Mouse (Mus musculus) spleen, embryonic (tissue): Measurements from ENCODE around the gene Cct5.
"Not testable (repeated sequence)": the region's sequence is repeated elsewhere in the genome, so short reads cannot be mapped to it uniquely, and the experiment has no call there.

Experiments
- CTCF ChIA-PET: fragments of 350-600 bp; sonication (Branson Sonifier 250); formaldehyde crosslinking; loops from one replicate; lab custom pipeline; 2022; lab: Charles Lee

Cct5 gene

DNA sequence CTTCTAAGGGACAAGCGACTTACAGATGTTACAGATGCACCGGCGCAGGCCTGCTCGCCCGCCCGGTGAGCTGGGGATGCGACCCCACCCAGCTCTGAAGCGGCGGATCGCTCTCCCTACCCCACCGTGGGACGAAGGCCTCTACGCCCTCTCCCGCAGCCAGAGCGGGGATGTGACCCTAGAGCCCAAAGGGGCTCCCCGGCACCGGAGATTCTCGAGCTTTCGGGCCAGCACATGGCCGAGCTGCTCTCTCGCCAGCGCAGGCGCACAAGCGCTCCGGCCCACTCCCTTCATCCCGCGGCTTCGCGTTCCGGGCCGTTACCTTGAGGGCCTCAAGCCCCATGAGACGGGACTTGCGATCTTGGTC, 342 bp downstream of the Cct5 start:
- CTCF ChIA-PET: interaction anchor here (0.7 kb wide), 1 partner anchor 12 kb away, joined by 3 read pairs; no protein-coding TSS in a partner anchor

- CTCF ChIA-PET: interaction anchor here (0.7 kb wide), 1 partner anchor 412 kb away, joined by 4 read pairs; no protein-coding TSS in a partner anchor
Observed at GRCm38 (mm10) chr15:31599834-31600233, 1.8 kb downstream of the Cct5 start.

DNA sequence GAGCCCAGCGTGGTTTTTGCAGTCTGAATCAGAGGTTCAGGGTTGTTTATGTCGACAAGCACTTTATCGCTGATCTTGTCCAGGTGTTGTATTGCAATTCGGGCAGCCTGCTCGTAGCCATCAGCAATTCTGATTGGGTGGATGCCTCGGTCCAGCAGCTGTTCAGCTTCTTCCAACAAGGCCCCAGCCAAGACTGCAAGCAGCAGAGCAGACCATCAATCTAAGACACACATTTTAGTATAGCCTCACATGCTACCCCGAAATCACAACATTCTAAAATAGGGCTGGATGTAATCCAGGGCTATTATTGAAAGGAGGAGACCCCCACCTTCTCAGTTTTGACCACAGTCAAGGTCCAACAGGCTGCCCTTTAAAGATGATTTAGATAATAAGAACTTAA, 6.0 kb downstream of the Cct5 start:
- CTCF ChIA-PET: interaction anchor here (0.7 kb wide), 1 partner anchor 44 kb away, joined by 3 read pairs; no protein-coding TSS in a partner anchor

GRCm38 (mm10) chr15:31594260-31594659, 7.3 kb downstream of the Cct5 start:
- CTCF ChIA-PET: no interaction called here

- CTCF ChIA-PET: no interaction called here
Observed at GRCm38 (mm10) chr15:31592531-31592930, 9.1 kb downstream of the Cct5 start.

DNA sequence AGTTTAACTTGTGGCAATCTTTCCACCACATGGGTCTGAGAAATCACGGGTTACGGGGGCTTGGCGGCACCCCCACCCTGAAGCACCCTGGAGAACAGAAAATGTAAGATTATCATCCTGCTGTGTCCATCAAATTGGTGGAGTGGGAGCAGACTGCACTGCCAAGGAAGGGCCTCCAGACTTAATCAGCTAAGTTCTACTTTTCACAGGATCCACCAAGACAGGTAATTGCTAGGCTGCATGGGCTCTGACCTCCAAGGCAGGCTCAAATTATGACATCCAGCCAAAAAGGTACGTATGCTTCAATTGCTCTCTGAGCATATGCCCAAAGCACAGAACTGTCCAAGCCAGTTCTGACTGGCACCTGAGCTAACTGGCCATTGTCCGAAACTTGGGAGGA, 11.4 kb downstream of the Cct5 start:
- CTCF ChIA-PET: interaction anchor here (0.8 kb wide), 1 partner anchor 91 kb away, joined by 3 read pairs; no protein-coding TSS in a partner anchor

DNA sequence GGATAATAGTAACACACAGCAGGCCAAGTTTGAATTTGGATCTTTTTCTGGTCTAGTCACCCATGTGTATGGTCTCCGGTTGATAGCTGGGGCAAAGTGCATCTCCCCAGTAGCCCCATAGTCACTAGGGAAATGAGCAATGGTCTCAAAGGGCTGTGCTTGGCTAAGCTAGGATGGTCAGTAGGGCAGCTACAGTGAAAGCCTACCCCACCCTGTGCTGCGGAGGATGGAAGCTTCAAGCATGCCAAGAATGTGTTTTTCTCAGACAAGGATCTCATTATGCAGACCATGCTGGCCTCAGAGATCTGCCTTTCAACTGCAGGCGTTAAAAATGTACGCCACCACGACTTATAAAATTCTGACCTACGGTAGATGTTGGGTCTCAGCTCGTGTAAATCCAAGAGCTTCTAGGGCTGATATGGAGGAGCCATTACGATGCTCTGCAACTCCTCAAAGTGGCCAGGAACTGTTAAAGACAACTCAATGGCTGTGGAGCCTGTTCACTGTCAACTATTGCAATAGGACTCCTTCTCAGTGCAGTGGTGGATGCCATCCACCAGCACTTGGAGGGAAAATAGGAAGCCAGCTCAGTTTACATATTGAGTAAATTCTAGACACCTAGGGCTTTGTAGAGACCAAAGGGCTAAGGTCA, 12.5 kb downstream of the Cct5 start:
- CTCF ChIA-PET: interaction anchor here (0.5 to 0.8 kb wide), 3 partner anchors 9 to 90 kb away, joined by 3 read pairs; partner anchors contain the start of genes Cct5 and Fam173b

DNA sequence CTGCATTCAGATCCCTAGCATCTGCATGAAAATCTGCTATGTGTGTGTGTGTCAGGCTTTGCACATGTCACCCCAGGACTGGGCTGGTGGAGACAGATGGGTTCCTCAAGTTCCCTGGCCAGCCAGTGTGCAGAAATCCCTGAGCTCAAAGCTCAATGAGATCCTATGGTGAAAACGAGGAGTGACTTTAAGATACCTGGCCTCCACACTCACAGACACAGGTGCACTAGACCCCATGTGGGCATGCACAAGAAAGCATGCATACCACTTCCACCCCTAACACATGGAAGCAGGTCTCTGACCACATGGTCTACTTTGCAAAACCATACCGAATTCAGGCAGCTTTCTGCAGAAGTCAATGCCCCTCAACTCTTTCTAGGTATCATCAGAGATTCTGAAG, 13.8 kb downstream of the Cct5 start:
- CTCF ChIA-PET: no interaction called here

DNA sequence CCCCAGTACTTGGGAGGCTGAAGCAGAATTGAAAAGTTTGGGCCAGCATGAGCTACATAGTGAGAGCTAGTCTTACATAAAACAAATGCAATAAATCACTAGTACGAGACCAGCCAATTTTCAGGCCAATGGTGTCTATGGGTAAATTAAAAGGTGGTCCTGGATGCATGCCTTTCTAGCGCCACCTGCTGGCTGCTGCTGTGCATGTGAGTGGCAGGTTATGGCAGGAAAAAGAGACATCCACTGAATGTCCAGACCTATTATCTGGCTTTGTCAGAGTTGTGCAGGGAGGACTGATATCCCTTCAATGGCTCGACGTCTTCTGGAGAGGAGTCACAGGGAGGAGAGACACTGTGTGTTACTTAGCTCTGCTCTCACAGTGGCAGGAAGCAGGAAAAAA, 15.1 kb downstream of the Cct5 start:
- CTCF ChIA-PET: interaction anchor here (1.2 kb wide), 1 partner anchor 14 kb away, joined by 3 read pairs; no protein-coding TSS in a partner anchor

DNA sequence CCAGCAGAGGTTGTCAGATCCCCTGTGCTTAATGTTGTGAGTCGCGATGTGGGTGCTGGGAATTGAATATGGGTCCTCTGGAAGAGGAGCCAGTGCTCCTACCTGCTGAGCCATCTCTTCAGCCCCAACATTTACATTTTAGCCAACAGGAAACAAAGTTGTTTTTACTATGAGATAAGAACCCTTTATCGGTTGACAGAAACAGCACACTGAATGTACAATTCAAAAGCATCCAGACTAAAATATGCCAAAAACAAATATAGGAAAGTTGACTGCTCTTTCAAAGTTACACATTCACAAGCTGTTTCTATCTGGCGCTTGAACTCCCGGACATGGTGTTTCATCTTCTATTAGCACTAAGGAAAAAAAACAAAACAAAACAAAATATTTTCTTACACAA, 15.5 kb downstream of the Cct5 start:
- CTCF ChIA-PET: interaction anchor here (1.2 kb wide), 1 partner anchor 14 kb away, joined by 3 read pairs; no protein-coding TSS in a partner anchor

DNA sequence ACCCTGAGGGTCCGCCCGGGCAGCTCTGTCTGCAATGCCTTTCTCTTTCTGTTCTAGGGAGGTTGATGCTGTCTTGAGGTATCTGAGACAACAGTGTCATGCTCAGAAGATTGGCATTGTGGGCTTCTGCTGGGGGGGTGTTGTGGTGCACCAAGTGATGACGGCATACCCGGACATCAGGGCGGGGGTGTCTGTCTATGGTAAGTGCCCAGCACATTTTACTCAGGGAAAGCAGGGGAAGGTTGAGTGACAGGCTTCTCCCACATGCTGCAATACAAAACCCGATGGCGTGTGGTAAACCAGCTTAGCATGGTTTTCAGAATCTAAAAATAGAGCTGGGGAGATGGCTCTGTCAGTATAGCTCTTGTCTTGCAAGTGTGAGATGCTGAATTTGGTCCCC, 16.4 kb downstream of the Cct5 start:
- CTCF ChIA-PET: interaction anchor here (0.7 kb wide), 1 partner anchor 35 kb away, joined by 3 read pairs; no protein-coding TSS in a partner anchor

DNA sequence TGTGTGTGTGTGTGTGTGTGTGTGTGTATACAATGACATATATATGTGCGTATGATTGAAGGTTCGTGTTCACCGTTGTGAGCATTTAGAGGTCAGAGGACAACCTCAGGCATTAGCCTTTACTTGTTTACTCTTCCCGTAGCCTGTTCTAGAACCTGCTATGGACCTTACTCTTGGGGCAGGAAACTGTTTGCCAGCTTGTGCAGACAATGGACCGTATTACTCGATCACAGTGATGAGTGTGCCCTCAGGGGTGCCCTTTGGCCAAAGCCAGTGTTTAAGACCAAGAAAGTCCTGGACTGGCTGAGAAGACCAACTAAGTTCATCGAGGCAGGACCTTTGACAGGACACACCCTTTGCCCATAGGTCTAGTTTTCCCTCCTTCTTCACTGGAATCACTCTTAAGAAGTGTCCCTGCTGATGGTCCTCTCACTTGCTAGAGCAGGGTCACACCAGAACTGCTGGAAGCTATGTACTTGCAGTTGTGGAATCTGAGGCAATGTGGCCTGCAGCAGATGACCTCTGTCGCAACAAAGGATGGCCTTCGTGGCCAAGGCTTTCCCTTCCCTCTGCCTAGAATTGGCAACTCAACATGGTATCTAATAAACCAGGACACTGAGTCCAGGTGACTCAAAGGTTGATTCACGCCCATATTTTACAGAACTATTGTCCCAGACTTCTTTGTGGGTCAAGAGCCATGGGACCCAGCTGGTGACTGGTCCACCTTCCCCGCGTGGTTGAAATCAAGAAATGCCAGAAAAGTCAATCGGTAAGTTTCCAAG, 18.1 kb downstream of the Cct5 start:
- CTCF ChIA-PET: no interaction called here

GRCm38 (mm10) chr15:31581086-31581485, 20.5 kb downstream of the Cct5 start:
- CTCF ChIA-PET: not testable (repeated sequence)

GRCm38 (mm10) chr15:31576076-31576475, 25.5 kb downstream of the Cct5 start:
- CTCF ChIA-PET: no interaction called here

DNA sequence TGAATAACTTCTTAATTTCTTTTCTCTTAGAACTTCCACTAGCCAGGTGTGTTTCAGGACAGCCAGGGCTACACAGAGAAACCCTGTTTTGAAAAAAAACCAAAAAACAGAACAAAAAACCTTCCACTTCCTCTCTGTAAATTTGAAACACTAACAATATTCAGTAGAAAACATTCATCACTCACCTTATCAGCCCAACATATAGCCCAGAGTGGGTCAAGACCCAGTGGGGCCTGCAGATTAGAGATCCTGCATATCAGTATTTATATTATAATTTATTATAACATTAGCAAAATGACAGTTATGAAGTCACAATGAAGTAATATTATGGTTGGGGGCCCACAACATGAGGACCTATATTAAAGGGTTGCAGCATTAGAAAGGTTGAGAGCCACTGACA, 27.9 kb downstream of the Cct5 start:
- CTCF ChIA-PET: interaction anchor here (0.6 to 0.7 kb wide), 2 partner anchors 52 to 382 kb away, joined by 4 to 5 read pairs; no protein-coding TSS in a partner anchor

DNA sequence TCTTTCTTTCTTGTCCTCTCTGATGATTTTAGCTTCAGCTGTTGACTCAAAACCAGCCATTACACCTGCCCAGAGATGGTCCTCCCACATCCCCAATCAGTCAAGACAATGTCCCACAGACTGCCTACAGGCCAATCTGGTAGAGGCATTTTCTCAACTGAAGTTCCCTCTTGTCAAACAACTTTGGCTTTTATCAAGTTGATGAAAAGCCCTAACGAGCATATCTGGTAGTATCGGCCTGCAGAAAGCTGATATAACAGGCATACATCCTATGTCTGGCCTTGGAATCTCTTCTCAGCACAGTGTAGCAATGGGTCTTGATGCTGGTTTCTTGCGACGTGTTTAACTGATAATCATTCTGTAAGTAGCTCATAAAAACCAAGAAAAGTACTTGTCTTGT, 28.3 kb downstream of the Cct5 start:
- CTCF ChIA-PET: interaction anchor here (0.6 to 0.7 kb wide), 2 partner anchors 52 to 381 kb away, joined by 4 to 5 read pairs; no protein-coding TSS in a partner anchor

DNA sequence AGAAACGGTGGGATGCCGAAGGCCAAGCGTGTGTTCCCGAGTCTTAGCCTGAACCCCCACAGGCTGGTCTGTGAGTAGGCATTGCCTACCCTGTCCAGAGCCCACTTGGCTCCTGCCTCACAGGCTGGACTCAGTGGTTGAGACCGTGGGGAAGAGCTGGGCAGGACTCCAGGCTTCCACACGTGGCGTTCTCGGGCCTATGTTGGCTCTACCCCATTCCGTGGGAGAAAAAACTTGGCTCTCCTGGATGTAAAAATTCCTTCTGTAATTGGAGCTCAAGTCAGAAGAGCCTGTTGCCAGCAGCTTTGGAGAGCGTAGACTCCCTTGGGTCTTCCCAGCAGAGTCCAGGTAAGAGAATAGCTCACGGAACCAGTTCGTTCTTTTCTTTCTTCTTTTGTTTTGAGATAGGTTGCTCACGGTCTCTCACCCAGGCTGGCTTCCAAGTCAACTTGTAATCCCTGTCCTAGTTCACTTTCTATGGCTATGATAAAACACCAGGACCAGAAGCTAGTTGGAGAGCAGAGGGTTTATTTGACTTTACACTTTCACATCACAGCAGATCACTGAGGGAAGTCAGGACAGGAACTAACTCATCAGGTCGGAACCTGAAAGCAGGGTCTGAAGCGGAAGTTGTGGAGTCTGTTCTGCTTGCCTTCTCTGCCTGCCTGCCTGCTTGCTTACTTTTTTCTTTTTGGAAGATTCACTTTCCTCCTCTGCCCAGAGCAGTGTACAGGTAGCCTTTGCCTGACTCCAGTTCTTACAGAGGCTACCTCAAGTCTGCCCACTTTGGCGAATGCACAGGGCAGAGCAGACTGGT, 29.5 kb downstream of the Cct5 start:
- CTCF ChIA-PET: interaction anchor here (0.8 kb wide), 1 partner anchor 14 kb away, joined by 3 read pairs; no protein-coding TSS in a partner anchor

DNA sequence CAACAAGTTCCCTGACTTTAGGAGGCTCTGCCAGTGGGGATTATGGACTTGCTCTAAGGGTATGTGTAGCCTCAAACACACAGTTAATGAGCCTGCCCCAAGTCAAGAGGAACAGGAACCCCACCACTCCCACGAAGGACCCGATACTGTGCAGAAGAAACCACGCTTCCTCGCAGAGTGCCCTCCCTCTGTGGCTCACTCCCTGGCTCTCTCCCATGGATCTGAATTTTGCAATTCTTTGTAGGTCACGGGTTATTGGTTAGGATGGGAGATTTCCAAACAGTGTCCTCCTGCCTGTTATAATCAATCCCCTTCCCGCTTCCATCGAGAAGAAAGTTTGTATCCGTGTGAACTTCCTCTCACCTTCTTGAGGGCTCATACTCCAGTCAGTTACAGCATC, 30.6 kb downstream of the Cct5 start:
- CTCF ChIA-PET: no interaction called here

- CTCF ChIA-PET: no interaction called here
Observed at GRCm38 (mm10) chr15:31569325-31570022, 32.1 kb downstream of the Cct5 start.

DNA sequence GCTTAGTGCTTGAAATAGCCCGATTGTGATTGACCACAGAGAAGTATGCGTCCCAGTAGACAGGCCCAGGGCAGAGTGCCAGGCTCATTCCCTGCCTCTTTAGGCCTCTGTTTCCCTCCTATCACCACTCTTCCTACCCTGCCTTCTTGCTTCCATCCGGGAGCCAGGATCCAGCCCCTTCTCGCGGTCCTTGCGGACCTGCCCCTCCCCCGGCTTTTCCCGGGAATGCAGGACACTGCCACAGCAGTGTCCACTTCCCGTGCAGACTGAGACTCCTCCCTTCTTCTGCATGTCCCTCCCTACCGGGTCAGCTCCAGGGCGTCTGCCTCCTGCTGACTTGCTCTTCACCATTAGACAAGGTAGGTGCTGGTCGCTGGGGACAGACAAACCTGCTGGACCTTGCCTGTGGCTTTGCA, 33.0 kb downstream of the Cct5 start:
- CTCF ChIA-PET: no interaction called here

GRCm38 (mm10) chr15:31567431-31567830, 34.2 kb downstream of the Cct5 start:
- CTCF ChIA-PET: interaction anchor here (0.6 kb wide), 1 partner anchor 14 kb away, joined by 10 read pairs; no protein-coding TSS in a partner anchor
